ENCODE assay signal across 18 mouse cellular contexts in the genomic region with DNA sequence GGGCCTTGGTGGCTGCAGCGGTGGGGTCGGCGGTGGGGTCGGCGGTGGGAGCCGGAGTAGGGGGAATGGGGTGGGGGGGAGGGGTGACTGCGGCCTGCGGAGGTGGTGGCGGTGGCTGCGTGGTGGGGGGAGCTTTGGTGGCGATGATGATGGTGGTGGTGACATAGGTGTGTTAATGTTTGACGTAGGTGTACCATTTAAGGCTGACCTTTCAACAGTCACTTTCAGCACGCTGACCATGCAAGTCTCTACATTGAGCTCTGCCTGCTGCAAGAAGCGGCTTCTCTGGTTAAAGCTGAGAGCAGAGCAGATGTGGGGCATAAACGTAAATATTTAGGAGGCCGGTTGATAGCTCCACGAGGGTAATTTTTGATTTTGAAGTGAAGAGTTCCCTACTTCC. TPM values are rescaled to one million over a fixed set of nuclear protein-coding genes. Genes with fewer than 3 reads are reported as not detected.
"Had no signal": no experiment of that assay in that cellular context is flagged by ENCODE, and none has a peak within 500 bp of the region (broad histone marks: within the 10 kb centered on the region; RNA-seq: fewer than 3 reads in every experiment).

No protein-coding gene starts in this region.

- DNase-seq: liver, embryonic 13.5 days; liver, postnatal 0 days; retina, postnatal 1 day; right cerebral cortex, postnatal 4 days; spleen, adult 18-20 months; thymus, adult 18-20 months; thymus, postnatal 14 days had no signal

- H3K9me3 ChIP-seq: intestine, embryonic 15.5 days; limb, embryonic 15.5 days; liver, embryonic 13.5 days; midbrain, embryonic 12.5 days; neural tube, embryonic 13.5 days had no signal

- H3K4me1 ChIP-seq: limb, embryonic 15.5 days; midbrain, embryonic 12.5 days; neural tube, embryonic 13.5 days had no signal

- H3K9ac ChIP-seq: intestine, embryonic 15.5 days; limb, embryonic 15.5 days; liver, embryonic 13.5 days; liver, postnatal 0 days; midbrain, embryonic 12.5 days; neural tube, embryonic 13.5 days had no signal

- H3K4me2 ChIP-seq: intestine, embryonic 15.5 days; limb, embryonic 15.5 days; liver, embryonic 13.5 days; midbrain, embryonic 12.5 days; neural tube, embryonic 13.5 days had no signal

- H3K36me3 ChIP-seq: intestine, embryonic 15.5 days; limb, embryonic 15.5 days; liver, embryonic 13.5 days; midbrain, embryonic 12.5 days; neural tube, embryonic 13.5 days had no signal

- H3K4me3 ChIP-seq: intestine, embryonic 15.5 days; limb, embryonic 15.5 days; liver, embryonic 13.5 days; midbrain, embryonic 12.5 days; neural tube, embryonic 13.5 days had no signal

- H3K27ac ChIP-seq: intestine, embryonic 15.5 days; limb, embryonic 15.5 days; liver, embryonic 13.5 days; midbrain, embryonic 12.5 days; neural tube, embryonic 13.5 days had no signal

- ATAC-seq: intestine, embryonic 15.5 days; liver, postnatal 0 days; midbrain, embryonic 16.5 days had no signal

- H3K27me3 ChIP-seq: intestine, embryonic 15.5 days; limb, embryonic 15.5 days; liver, embryonic 13.5 days; midbrain, embryonic 12.5 days; neural tube, embryonic 13.5 days had no signal

RNA-seq across cellular contexts. Expression of a gene that starts 59.2 kb away (rescaled TPM):
- total RNA-seq: left cerebral cortex, adult 8-10 months; left cerebral cortex, postnatal 25 days; megakaryocyte-erythroid progenitor cell, adult 5-6 weeks had no signal
- polyA plus RNA-seq: limb, embryonic 11.5 days; limb, embryonic 15.5 days; lung, embryonic 16.5 days; midbrain, embryonic 12.5 days; neural tube, embryonic 13.5 days; stomach, embryonic 14.5 days had no signal
